Mouse (Mus musculus): ENCODE results near the gene Ldha. TPM values are rescaled to one million over a fixed set of nuclear protein-coding genes. Genes with fewer than 3 reads are reported as not detected.

Gene Ldha
- total and polyA plus RNA-seq, 3 experiments = 613 to 2,637 (median 1,212) TPM

- no peak for TF ChIP-seq MAX (IDR thresholded peaks at IDR 0.05; ENCODE audit: low read length)
- Histone ChIP-seq H3K79me2 (ENCODE audit: control insufficient read depth, insufficient read depth, low read length, poor library complexity) (no peaks in the 10 kb centered on the region), H3K27ac (ENCODE audit: control insufficient read depth, low read depth, low read length) (no peak overlapping the region), H3K4me1 (ENCODE audit: control insufficient read depth in 1 of 2, insufficient read depth in 2 of 2, low read length in 2 of 2) (no peaks in the 10 kb centered on the region), H3K9me3 (replicated peaks; ENCODE audit: insufficient read depth, low read length) (no peaks in the 10 kb centered on the region), H3K4me3 (ENCODE audit: control insufficient read depth in 1 of 2, insufficient read depth in 1 of 2, low read depth in 2 of 2, low read length in 2 of 2) (no peak overlapping the region), H3K9ac (ENCODE audit: control insufficient read depth, low read depth, low read length, poor library complexity, severe bottlenecking) (no peak overlapping the region), H3K27me3 (ENCODE audit: control insufficient read depth in 1 of 2, insufficient read depth in 2 of 2, low read length in 2 of 2) (no peaks in the 10 kb centered on the region), H3K36me3 (ENCODE audit: control insufficient read depth in 1 of 2, insufficient read depth in 2 of 2, low read length in 2 of 2) (peaks cover 0 to 11% of the 10 kb centered on the region in 2 experiments; a peak in 2 of 4 replicates)
- DNase-seq (ENCODE audit: low read depth, low spot score) = peak; percentile 60
These were observed 16.2 kb downstream of the Ldha start for GRCm38 (mm10) chr7:46857436-46857835.

- no peak for TF ChIP-seq MAFK (IDR thresholded peaks at IDR 0.05; ENCODE audit: borderline replicate concordance, low read depth, low read length)
- no peak for TF ChIP-seq CHD1 (IDR thresholded peaks at IDR 0.05; ENCODE audit: low read depth, low read length)
- TF ChIP-seq RAD21 (IDR thresholded peaks at IDR 0.05; ENCODE audit: low read depth, low read length) = no peak
- Histone ChIP-seq H3K9ac (ENCODE audit: control insufficient read depth, low read depth, low read length, poor library complexity, severe bottlenecking) (no peak overlapping the region), H3K36me3 (ENCODE audit: control insufficient read depth in 1 of 2, insufficient read depth in 2 of 2, low read length in 2 of 2) (peaks cover 0 to 2% of the 10 kb centered on the region in 2 experiments; a peak in 2 of 4 replicates), H3K9me3 (replicated peaks; ENCODE audit: insufficient read depth, low read length) (no peaks in the 10 kb centered on the region), H3K4me1 (ENCODE audit: control insufficient read depth in 1 of 2, insufficient read depth in 2 of 2, low read length in 2 of 2) (no peaks in the 10 kb centered on the region), H3K27me3 (ENCODE audit: control insufficient read depth in 1 of 2, insufficient read depth in 2 of 2, low read length in 2 of 2) (no peaks in the 10 kb centered on the region), H3K79me2 (ENCODE audit: control insufficient read depth, insufficient read depth, low read length, poor library complexity) (no peaks in the 10 kb centered on the region), H3K27ac (ENCODE audit: control insufficient read depth, low read depth, low read length) (no peak overlapping the region), H3K4me3 (ENCODE audit: control insufficient read depth in 1 of 2, insufficient read depth in 1 of 2, low read depth in 2 of 2, low read length in 2 of 2) (no peak overlapping the region)
- DNase-seq (ENCODE audit: low read depth, low spot score) = no peak
These were observed 17.8 kb downstream of the Ldha start for GRCm38 (mm10) chr7:46859031-46859430.

GRCm38 (mm10) chr7:46860996-46861395 is 19.7 kb downstream of the Ldha start, which contains the start of gene Ldhc:
Ldhc (plus strand) TSS chr7:46861203.
- Histone ChIP-seq H3K9me3 (replicated peaks; ENCODE audit: insufficient read depth, low read length) (no peaks in the 10 kb centered on the region), H3K36me3 (ENCODE audit: control insufficient read depth in 1 of 2, insufficient read depth in 2 of 2, low read length in 2 of 2) (no peaks in the 10 kb centered on the region), H3K27ac (ENCODE audit: control insufficient read depth, low read depth, low read length) (no peak within 1 kb of the TSS)

More at GRCm38 (mm10) chr7:46860996-46861395, 19.7 kb downstream of the Ldha start, which contains the start of gene Ldhc:
- no peaks in the 10 kb centered on the region for H3K79me2 ChIP-seq (ENCODE audit: control insufficient read depth, insufficient read depth, low read length, poor library complexity)
- H3K4me3 ChIP-seq (ENCODE audit: control insufficient read depth in 1 of 2, insufficient read depth in 1 of 2, low read depth in 2 of 2, low read length in 2 of 2) = no peak within 1 kb of the TSS
- H3K9ac ChIP-seq (ENCODE audit: control insufficient read depth, low read depth, low read length, poor library complexity, severe bottlenecking) = no peak within 1 kb of the TSS
- no peak for DNase-seq (ENCODE audit: low read depth, low spot score)
- no peaks in the 10 kb centered on the region for H3K27me3 ChIP-seq (ENCODE audit: control insufficient read depth in 1 of 2, insufficient read depth in 2 of 2, low read length in 2 of 2)
- no peak for TF ChIP-seq E2F4 (IDR thresholded peaks at IDR 0.05; ENCODE audit: borderline replicate concordance, low read depth, low read length)
- TF ChIP-seq POLR2AphosphoS5 (IDR thresholded peaks at IDR 0.05; ENCODE audit: borderline replicate concordance, low read depth, low read length) = no peak
- TF ChIP-seq RCOR1 (IDR thresholded peaks at IDR 0.05; ENCODE audit: low read depth, low read length) = no peak
- TF ChIP-seq MAZ (IDR thresholded peaks at IDR 0.05; ENCODE audit: low read depth, low read length) = no peak
- no peak for TF ChIP-seq MYC (IDR thresholded peaks at IDR 0.05; ENCODE audit: low read depth, low read length)
- no peak for TF ChIP-seq USF2 (IDR thresholded peaks at IDR 0.05; ENCODE audit: borderline replicate concordance in 1 of 2, insufficient read depth in 1 of 2, low read depth in 1 of 2, low read length in 2 of 2)
- no peak for TF ChIP-seq ZMIZ1 (IDR thresholded peaks at IDR 0.05; ENCODE audit: low read depth, low read length)
- no peak for TF ChIP-seq TBP (IDR thresholded peaks at IDR 0.05; ENCODE audit: low read depth, low read length)
- TF ChIP-seq ELF1 (IDR thresholded peaks at IDR 0.05; ENCODE audit: low read depth, low read length) = no peak
- no peak for TF ChIP-seq MAX (IDR thresholded peaks at IDR 0.05; ENCODE audit: low read length)
- no peak for TF ChIP-seq KAT2A (conservative IDR thresholded peaks at IDR 0.05; ENCODE audit: low read depth, low read length)
- no peak for TF ChIP-seq ZNF384 (IDR thresholded peaks at IDR 0.05; ENCODE audit: low read depth, low read length)
- TF ChIP-seq MAFK (IDR thresholded peaks at IDR 0.05; ENCODE audit: borderline replicate concordance, low read depth, low read length) = no peak
- TF ChIP-seq SMC3 (IDR thresholded peaks at IDR 0.05; ENCODE audit: low read depth, low read length) = no peak
- no peak for TF ChIP-seq HCFC1 (IDR thresholded peaks at IDR 0.05; ENCODE audit: low read depth, low read length)
- no peak for TF ChIP-seq POLR2AphosphoS2 (IDR thresholded peaks at IDR 0.05; ENCODE audit: low read length)
- no peak for TF ChIP-seq TCF12 (IDR thresholded peaks at IDR 0.05; ENCODE audit: low read depth, low read length)
- TF ChIP-seq CHD2 (IDR thresholded peaks at IDR 0.05; ENCODE audit: low read length) = no peak
- H3K4me1 ChIP-seq (ENCODE audit: control insufficient read depth in 1 of 2, insufficient read depth in 2 of 2, low read length in 2 of 2) = no peaks in the 10 kb centered on the region

Measured in MEL (cell line).